Mouse (Mus musculus): ENCODE data around the gene Sntg2.

DNA sequence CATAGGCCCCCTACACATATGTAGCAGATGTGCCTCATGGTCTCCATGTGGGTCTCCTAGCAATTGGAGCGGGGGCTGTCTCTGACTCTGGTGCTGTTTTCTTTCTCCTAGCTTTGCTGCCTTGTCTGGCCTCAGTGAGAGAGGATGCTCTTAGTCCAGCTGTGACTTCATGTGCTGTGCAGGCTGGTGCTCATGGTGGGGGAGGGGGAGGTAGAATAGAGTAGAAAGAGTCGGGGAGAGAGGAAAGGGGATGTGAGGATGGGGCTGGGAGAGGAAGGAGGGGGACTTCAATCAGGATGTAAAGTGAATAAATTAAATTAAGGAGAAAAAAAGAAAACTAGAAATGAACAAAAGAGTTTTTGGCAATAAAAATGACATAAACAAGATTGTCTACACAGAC lies 20.8 kb downstream of the Sntg2 start:
- TF ChIP-seq POLR2A (IDR thresholded peaks at IDR 0.05; ENCODE audit: insufficient read length, low read depth): no peak
- TF ChIP-seq MYOG (IDR thresholded peaks at IDR 0.05; ENCODE audit: control insufficient read depth in 1 of 3, insufficient read depth in 1 of 3, insufficient read length in 2 of 3, low read depth in 2 of 3): no peak
- TF ChIP-seq USF1 (IDR thresholded peaks at IDR 0.05; ENCODE audit: low read depth): no peak
- no peak for TF ChIP-seq SRF (IDR thresholded peaks at IDR 0.05; ENCODE audit: control insufficient read depth, insufficient read length, low read depth)

Data from myocyte (in vitro differentiated cells).